Mouse (Mus musculus): Measurements from ENCODE around the gene Meioc.
"Not testable (repeated sequence)": the region's sequence is repeated elsewhere in the genome, so short reads cannot be mapped to it uniquely, and the experiment has no call there.

The Meioc gene

DNA sequence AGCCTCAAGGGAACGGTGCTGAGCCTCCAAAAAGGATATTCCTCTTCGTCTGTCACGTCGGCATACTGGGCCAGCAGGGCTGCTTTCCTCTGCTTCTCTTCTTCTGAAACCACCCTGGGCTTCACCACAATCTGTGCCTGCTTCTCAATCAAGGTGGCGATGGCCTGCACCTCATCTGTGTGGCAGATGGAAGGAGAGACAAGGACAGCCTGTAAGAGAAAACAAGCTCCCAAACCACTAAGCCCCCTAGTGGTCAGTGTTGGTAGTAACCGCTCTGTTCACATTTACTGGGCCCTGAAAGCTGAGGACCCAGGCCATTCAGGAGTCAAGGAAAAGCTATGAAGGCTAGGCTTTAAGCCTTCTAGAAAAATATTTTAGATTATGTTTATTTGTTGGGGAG lies 26.6 kb downstream of the Meioc start:
- peak; percentile 45 for DNase-seq

DNA sequence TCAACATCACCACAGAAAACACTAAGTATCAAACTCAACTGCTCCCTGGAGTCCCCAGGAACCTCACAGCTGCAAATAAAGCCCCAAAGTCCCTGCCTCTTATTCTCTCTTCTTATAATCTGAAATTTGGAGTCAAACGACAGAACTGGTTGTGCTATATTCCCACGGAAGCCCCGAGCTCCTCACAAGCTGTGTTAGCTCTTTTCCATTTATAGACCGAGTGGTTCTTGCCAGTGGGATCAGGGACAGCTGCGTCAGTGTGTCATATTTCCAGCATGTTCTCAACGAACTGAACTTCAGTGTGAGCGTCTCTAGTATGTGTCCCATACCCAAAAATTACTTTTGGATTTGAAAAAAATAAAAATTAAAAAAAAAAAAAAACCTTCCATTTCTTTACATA lies 31.8 kb downstream of the Meioc start:
- DNase-seq, result no peak

DNA sequence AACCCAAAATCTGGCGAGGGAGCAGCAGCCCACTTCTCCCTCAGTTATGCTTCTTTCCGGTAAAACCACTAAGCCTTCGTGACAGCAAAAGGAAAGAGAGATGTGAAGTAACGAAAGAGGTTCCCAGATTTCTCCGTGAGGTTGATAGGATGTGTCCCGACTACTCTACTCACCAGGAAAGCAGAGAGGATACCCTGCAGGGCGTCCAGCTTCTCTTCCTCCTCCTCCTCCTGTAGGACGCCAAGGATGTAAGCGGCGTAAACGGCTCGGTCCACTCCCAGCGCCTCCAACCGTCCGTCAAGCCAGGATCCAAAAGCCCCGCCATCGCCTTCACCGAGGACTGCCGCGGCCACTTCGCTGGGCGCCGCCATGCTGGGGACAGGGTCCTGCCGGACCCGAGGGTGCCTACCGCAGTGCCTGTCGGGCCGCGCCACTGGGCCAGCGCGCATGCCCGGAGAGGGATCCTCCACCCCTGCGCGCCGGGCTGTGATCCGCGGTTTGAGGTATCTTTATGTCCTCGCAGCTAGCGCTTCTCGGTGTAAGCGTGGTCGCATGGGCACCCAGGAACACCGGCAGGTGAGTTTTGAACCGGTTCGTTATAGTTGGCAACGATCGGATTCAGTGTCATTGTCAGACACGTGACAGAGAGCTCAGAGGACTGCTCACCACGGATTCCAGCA lies 34.0 kb downstream of the Meioc start, which contains the start of gene Ccdc43:
TSS of gene Ccdc43 (minus strand) at position 445 of the 680 bp plus-strand sequence.
- peak; percentile 90 for DNase-seq

GRCm38 (mm10) chr11:102698018-102698476 lies 34.5 kb downstream of the Meioc start:
- DNase-seq, result no peak

GRCm38 (mm10) chr11:102702206-102702605 lies 38.7 kb downstream of the Meioc start:
- DNase-seq, result not testable (repeated sequence)

DNA sequence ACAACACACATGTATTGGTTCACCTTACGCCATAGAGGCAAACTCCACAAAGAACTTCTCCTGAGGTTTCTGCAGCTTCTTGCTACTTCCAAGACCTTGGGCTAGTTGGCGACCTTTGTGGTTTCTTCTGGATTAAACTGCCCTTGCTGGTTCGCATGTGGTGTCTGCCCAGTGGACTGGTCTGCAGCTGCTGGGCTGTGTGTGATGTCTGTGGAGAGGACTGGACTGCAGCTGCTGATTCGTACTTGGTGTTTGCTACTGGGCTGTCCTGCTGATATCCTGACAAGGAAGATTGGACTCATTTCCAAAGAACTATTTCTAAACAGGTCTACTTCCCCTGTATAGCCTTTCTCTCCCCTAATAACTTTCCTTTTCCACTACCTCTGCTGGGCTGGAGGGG lies 48.9 kb downstream of the Meioc start:
- no peak for DNase-seq

DNA sequence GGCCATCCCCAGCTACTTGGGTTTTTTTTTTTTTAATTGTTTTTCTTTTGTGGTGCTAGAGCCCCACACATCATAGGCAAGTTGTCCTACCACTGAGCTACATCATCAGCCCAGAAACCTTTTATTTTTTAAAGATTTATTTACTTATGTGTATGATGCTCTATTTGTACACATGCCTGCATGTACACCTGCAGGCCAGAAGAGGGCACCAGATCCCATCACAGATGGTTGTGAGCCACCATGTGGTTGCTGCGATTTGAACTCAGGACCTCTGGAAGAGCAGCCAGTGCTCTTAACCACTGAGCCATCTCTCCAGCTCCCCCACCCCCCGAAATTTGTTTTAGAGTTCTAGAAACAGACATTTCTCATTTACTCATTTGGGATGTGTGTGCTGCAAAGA lies 51.1 kb downstream of the Meioc start:
- not testable (repeated sequence) for DNase-seq

DNA sequence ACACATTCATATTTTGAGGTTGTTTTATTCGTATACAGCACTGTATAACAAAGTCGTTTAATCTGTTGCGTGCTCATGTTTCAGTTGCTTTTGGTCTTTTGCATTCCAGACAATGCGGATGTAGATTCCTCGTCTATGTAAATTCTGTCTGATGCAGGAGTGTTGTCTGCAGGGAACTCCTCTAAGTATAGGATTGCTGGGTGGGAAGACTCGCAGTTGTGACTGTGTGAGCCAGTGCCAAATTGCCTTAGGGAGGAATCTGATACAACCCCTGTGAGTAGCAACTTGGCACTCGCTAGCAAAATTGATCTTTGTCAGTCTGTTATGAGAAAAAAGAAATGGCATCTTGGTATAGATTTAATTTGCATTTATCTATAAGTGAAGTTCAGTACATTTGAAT lies 52.6 kb downstream of the Meioc start:
- DNase-seq, result no peak

DNA sequence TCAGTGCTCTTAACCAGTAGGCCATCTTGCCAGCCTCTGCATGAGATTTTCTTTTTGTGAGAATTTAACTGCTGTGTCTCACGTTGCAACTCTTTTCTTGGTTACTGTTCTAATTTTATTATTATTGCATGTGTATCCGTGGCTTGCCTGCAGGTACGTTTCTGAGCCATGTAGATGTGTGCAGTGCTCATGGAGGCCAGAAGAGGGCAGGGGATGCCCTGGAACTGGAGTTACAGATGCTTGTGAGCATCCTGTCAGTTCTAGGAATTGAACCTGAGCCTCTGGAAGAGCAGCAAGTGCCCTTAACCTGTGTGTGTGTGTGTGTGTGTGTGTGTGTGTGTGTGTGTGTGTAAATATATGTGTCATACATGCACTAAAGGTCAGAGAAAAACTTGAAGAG lies 62.1 kb downstream of the Meioc start:
- no peak for DNase-seq

DNA sequence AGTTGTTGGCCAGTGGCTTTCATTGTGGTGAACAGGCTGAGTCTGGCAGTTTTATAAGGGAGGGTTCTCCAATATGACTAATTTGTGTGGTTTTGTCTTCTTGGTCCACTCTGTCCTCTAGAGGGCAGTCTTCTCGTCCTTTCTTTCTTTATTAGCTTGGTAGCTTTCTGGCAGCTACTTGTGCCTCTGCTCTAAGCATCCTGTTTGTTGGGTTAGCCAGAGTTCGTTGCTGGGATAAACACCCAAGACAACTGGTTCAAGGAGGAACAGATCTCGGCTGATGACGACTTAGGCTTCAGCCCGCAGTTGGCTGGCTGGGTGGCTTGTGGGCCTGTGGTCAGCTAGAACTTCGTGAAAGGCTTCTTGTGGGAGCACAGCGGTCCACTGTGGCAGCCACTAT lies 65.1 kb downstream of the Meioc start:
- no peak for DNase-seq

DNA sequence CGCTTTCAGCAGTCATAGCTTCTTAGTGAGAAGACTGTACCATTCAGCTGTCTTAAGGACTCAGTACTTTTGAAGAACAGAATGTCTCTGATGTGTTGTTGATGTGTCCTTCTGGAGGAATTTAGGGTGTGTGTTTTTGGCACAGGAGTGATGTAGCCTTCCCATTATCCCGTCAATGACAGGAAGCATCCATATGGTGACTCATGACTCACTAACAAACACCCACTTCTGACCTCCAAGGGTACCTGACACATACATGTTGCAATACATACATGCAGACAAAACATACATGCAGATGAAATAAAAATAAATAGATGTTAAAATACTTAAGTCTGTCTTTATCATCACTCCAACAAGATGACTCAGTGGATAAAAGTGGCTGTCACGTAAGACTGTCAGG lies 66.3 kb downstream of the Meioc start:
- DNase-seq, result no peak

DNA sequence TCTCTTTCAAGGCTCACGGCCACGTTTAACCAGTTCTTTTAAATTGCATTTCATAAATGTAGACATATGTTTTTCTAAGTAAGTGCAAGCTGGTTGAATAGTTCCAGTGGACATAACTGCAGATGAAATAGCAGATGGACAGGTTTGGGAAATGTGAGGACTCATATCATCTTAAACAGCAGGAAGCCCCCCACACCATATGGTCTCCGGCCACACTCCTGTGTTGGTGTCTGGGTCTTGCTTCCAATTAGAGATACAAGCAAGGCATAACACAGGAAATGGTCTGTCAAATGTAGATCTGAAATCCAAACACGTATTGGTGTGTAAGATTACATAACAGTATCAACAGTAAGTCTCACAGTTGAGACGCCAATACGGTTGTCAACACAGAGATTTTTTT lies 67.8 kb downstream of the Meioc start:
- no peak for DNase-seq

Measured in right cerebral cortex, postnatal 25 days (tissue).